Comparison of ENCODE assay signal across 14 mouse cellular contexts in genomic region chr10:81523142-81523541, GRCm38 (mm10). TPM values are rescaled to one million over a fixed set of nuclear protein-coding genes. Genes with fewer than 3 reads are reported as not detected.
DNase-seq lines count a peak whose midpoint lies in the region; ATAC-seq and TF ChIP-seq lines count a peak whose summit lies in the region.
"Had no signal": no experiment of that assay in that cellular context is flagged by ENCODE, and none has a peak within 500 bp of the region (broad histone marks: within the 10 kb centered on the region; RNA-seq: fewer than 3 reads in every experiment).

No protein-coding gene starts in this region.

- DNase-seq in heart, adult 8-10 months (ENCODE audit: low spot score) = no peak
- DNase-seq in spleen, adult 2 months (ENCODE audit: low read depth in 1 of 2, low spot score in 2 of 2) = no peak
- no peak for DNase-seq in spleen, adult 18-20 months
- no peak for DNase-seq in kidney, postnatal 4 days
- no peak for DNase-seq in right cerebral cortex, postnatal 25 days
- DNase-seq: cerebellum, adult 9-11 months; kidney, adult 18-20 months; right cerebral cortex, postnatal 14 days had no signal

- TF ChIP-seq POLR2A in spleen, adult 2 months (IDR thresholded peaks at IDR 0.05; ENCODE audit: low read depth, low read length) = no peak

- no peak for TF ChIP-seq CTCF in spleen, adult 2 months (IDR thresholded peaks at IDR 0.05; ENCODE audit: extremely low read depth, insufficient read depth, insufficient read length, insufficient replicate concordance)

- H3K36me3 ChIP-seq in heart, embryonic 12.5 days = no peaks in the 10 kb centered on the region
- H3K36me3 ChIP-seq in spleen, adult 2 months (ENCODE audit: control insufficient read depth, insufficient read depth, low read length) = no peaks in the 10 kb centered on the region
- no peaks in the 10 kb centered on the region for H3K36me3 ChIP-seq in intestine, embryonic 16.5 days (ENCODE audit: control insufficient read depth, insufficient read depth, low read length)
- no peaks in the 10 kb centered on the region for H3K36me3 ChIP-seq in forebrain, embryonic 15.5 days
- H3K36me3 ChIP-seq: embryonic facial prominence, embryonic 12.5 days; midbrain, embryonic 12.5 days; neural tube, embryonic 13.5 days had no signal

- ATAC-seq in heart, embryonic 12.5 days (ENCODE audit: insufficient number of reproducible peaks, low FRiP score) = no peak
- ATAC-seq in intestine, embryonic 16.5 days = no peak
- ATAC-seq in forebrain, embryonic 15.5 days (replicated peaks) = no peak

- no peaks in the 10 kb centered on the region for H3K27me3 ChIP-seq in heart, embryonic 12.5 days (replicated peaks)
- no peaks in the 10 kb centered on the region for H3K27me3 ChIP-seq in spleen, adult 2 months (ENCODE audit: control insufficient read depth, insufficient read depth, low read length)
- H3K27me3 ChIP-seq in intestine, embryonic 16.5 days (replicated peaks; ENCODE audit: control insufficient read depth, insufficient read depth, low read length) = no peaks in the 10 kb centered on the region
- 0 out of 2 replicates have a peak, but pooled peaks cover 3% of the 10 kb centered on the region for H3K27me3 ChIP-seq in forebrain, embryonic 15.5 days

- H3K9me3 ChIP-seq in heart, embryonic 12.5 days (replicated peaks) = no peaks in the 10 kb centered on the region
- H3K9me3 ChIP-seq in intestine, embryonic 16.5 days (ENCODE audit: control insufficient read depth, low read length) = no peaks in the 10 kb centered on the region
- no peaks in the 10 kb centered on the region for H3K9me3 ChIP-seq in forebrain, embryonic 15.5 days
- H3K9me3 ChIP-seq: embryonic facial prominence, embryonic 12.5 days; midbrain, embryonic 12.5 days; neural tube, embryonic 13.5 days had no signal

- WGBS in heart, embryonic 12.5 days = 62% methylated on average over 6 of the region's 6 CpGs
- WGBS in spleen, adult 2 months = 25% methylated on average over 6 of the region's 6 CpGs
- WGBS in intestine, embryonic 16.5 days = 72% methylated on average over 6 of the region's 6 CpGs
- WGBS in forebrain, embryonic 15.5 days = 79% methylated on average over 6 of the region's 6 CpGs

- H3K9ac ChIP-seq in heart, embryonic 12.5 days = no peak overlapping the region; the same call in 1 of the 2 replicates
- H3K9ac ChIP-seq in intestine, embryonic 16.5 days (ENCODE audit: low read depth, low read length) = 0 out of 2 replicates have a peak overlapping the region, but pooled peaks have one; percentile 51
- no peak overlapping the region for H3K9ac ChIP-seq in forebrain, embryonic 15.5 days (replicated peaks)
- H3K9ac ChIP-seq: embryonic facial prominence, embryonic 12.5 days; midbrain, embryonic 12.5 days; neural tube, embryonic 13.5 days had no signal

- peak overlapping the region; percentile 58 for H3K4me2 ChIP-seq in heart, embryonic 12.5 days
- 0 out of 2 replicates have a peak overlapping the region, but pooled peaks have one; percentile 6 for H3K4me2 ChIP-seq in intestine, embryonic 16.5 days (ENCODE audit: low read depth, low read length)
- H3K4me2 ChIP-seq in forebrain, embryonic 15.5 days (replicated peaks) = no peak overlapping the region
- H3K4me2 ChIP-seq: embryonic facial prominence, embryonic 12.5 days; midbrain, embryonic 12.5 days; neural tube, embryonic 13.5 days had no signal

- H3K4me1 ChIP-seq in heart, embryonic 12.5 days (replicated peaks) = peaks cover 20% of the 10 kb centered on the region
- H3K4me1 ChIP-seq in spleen, adult 2 months (ENCODE audit: control insufficient read depth, insufficient read depth, insufficient read length) = peaks cover 33% of the 10 kb centered on the region; the same call in 1 of the 2 replicates
- peaks cover 11% of the 10 kb centered on the region for H3K4me1 ChIP-seq in intestine, embryonic 16.5 days (ENCODE audit: control insufficient read depth, insufficient read depth, low read length)
- H3K4me1 ChIP-seq in forebrain, embryonic 15.5 days = no peaks in the 10 kb centered on the region
- H3K4me1 ChIP-seq: midbrain, embryonic 12.5 days; neural tube, embryonic 13.5 days had no signal

- H3K4me3 ChIP-seq in heart, embryonic 12.5 days = peak overlapping the region; percentile 28; the same call in 1 of the 2 replicates
- H3K4me3 ChIP-seq in spleen, adult 2 months (ENCODE audit: extremely low read depth, insufficient read depth, insufficient read length) = peak overlapping the region; percentile 54; the same call in 1 of the 2 replicates
- no peak overlapping the region for H3K4me3 ChIP-seq in intestine, embryonic 16.5 days (ENCODE audit: low read length)
- H3K4me3 ChIP-seq in forebrain, embryonic 15.5 days = no peak overlapping the region
- H3K4me3 ChIP-seq: embryonic facial prominence, embryonic 12.5 days; midbrain, embryonic 12.5 days; neural tube, embryonic 13.5 days had no signal

- no peak overlapping the region for H3K27ac ChIP-seq in heart, embryonic 12.5 days (ENCODE audit: poor library complexity, severe bottlenecking)
- peak overlapping the region; percentile 78 for H3K27ac ChIP-seq in spleen, adult 2 months (ENCODE audit: insufficient read depth, low read length)
- no peak overlapping the region for H3K27ac ChIP-seq in intestine, embryonic 16.5 days (ENCODE audit: low read length)
- no peak overlapping the region for H3K27ac ChIP-seq in forebrain, embryonic 15.5 days (replicated peaks)
- H3K27ac ChIP-seq: midbrain, embryonic 12.5 days; neural tube, embryonic 13.5 days had no signal

RNA-seq across cellular contexts. Expression of gene Gna15, which starts 0.9 kb away (rescaled TPM):
- polyA plus RNA-seq in heart, embryonic 12.5 days (2016; fragmentation: Nextera tagmentation; extraction: Ambion mirVana) = 1.9 and 2.3 TPM in 2 replicates
- under 1 TPM; 0.37 to 0.78 (median 0.54) TPM for total RNA-seq in heart, adult 8-10 months (2022)
- polyA plus RNA-seq in spleen, adult 2 months (2012; rRNA removed) = 14.8 and 15.1 TPM in 2 replicates
- 1.1 and 1.5 TPM in 2 replicates for polyA plus RNA-seq in intestine, embryonic 16.5 days (2015; fragmentation: Nextera tagmentation; extraction: Ambion mirVana)
- 0.57 and 0.84 TPM in 2 replicates for polyA plus RNA-seq in forebrain, embryonic 15.5 days (2015; fragmentation: Nextera tagmentation; extraction: Ambion mirVana)

RNA-seq across cellular contexts. Expression of gene Gna11, which starts 21.8 kb away (rescaled TPM):
- polyA plus RNA-seq in heart, embryonic 12.5 days (2016; fragmentation: Nextera tagmentation; extraction: Ambion mirVana) = 58.4 and 66.2 TPM in 2 replicates
- 10 to 100 TPM; 47.7 to 54.1 (median 50.9) TPM for total RNA-seq in heart, adult 8-10 months (2022)
- 33.8 and 38.9 TPM in 2 replicates for polyA plus RNA-seq in spleen, adult 2 months (2012; rRNA removed)
- polyA plus RNA-seq in intestine, embryonic 16.5 days (2015; fragmentation: Nextera tagmentation; extraction: Ambion mirVana) = 296 and 339 TPM in 2 replicates
- polyA plus RNA-seq in forebrain, embryonic 15.5 days (2015; fragmentation: Nextera tagmentation; extraction: Ambion mirVana) = 99.8 and 103 TPM in 2 replicates

RNA-seq across cellular contexts. Expression of gene S1pr4, which starts 23.2 kb away (rescaled TPM):
- polyA plus RNA-seq in heart, embryonic 12.5 days (2016; fragmentation: Nextera tagmentation; extraction: Ambion mirVana) = 0.42 and 0.52 TPM in 2 replicates
- 1 to 10 TPM in 2 of 4 experiments, under 1 TPM in 2; 0.88 to 1.4 (median 1.0) TPM for total RNA-seq in heart, adult 8-10 months (2022)
- polyA plus RNA-seq in spleen, adult 2 months (2012; rRNA removed) = 127 and 168 TPM in 2 replicates
- polyA plus RNA-seq in intestine, embryonic 16.5 days (2015; fragmentation: Nextera tagmentation; extraction: Ambion mirVana) = 0.86 and 0.99 TPM in 2 replicates
- polyA plus RNA-seq in forebrain, embryonic 15.5 days (2015; fragmentation: Nextera tagmentation; extraction: Ambion mirVana) = 0.69 and 0.73 TPM in 2 replicates

RNA-seq across cellular contexts. Expression of gene Ncln, which starts 26.9 kb away (rescaled TPM):
- polyA plus RNA-seq in heart, embryonic 12.5 days (2016; fragmentation: Nextera tagmentation; extraction: Ambion mirVana) = 54.9 and 60.2 TPM in 2 replicates
- total RNA-seq in heart, adult 8-10 months (2022) = 10 to 100 TPM; 48.7 to 72.7 (median 66.7) TPM
- 198 and 259 TPM in 2 replicates for polyA plus RNA-seq in spleen, adult 2 months (2012; rRNA removed)
- polyA plus RNA-seq in intestine, embryonic 16.5 days (2015; fragmentation: Nextera tagmentation; extraction: Ambion mirVana) = 126 and 137 TPM in 2 replicates
- polyA plus RNA-seq in forebrain, embryonic 15.5 days (2015; fragmentation: Nextera tagmentation; extraction: Ambion mirVana) = 60.3 and 65.0 TPM in 2 replicates

RNA-seq across cellular contexts. Expression of gene Aes, which starts 36.1 kb away (rescaled TPM):
- 636 and 677 TPM in 2 replicates for polyA plus RNA-seq in heart, embryonic 12.5 days (2016; fragmentation: Nextera tagmentation; extraction: Ambion mirVana)
- total RNA-seq in heart, adult 8-10 months (2022) = 1,000 to 10,000 TPM; 1,133 to 1,192 (median 1,173) TPM
- 702 and 1,172 TPM in 2 replicates for polyA plus RNA-seq in spleen, adult 2 months (2012; rRNA removed)
- 473 and 518 TPM in 2 replicates for polyA plus RNA-seq in intestine, embryonic 16.5 days (2015; fragmentation: Nextera tagmentation; extraction: Ambion mirVana)
- 665 and 705 TPM in 2 replicates for polyA plus RNA-seq in forebrain, embryonic 15.5 days (2015; fragmentation: Nextera tagmentation; extraction: Ambion mirVana)

Comparison
In these comparisons a context has a peak if more than half of its experiments do, and no peak if none do; other contexts are left out.
1. H3K4me3 ChIP-seq: peak in heart, embryonic 12.5 days (single experiment) and spleen, adult 2 months (single experiment); none in intestine, embryonic 16.5 days (single experiment) and forebrain, embryonic 15.5 days (single experiment).
2. RNA of gene S1pr4, which starts 23.2 kb away (polyA plus RNA-seq): 127 to 168 TPM in spleen, adult 2 months; 0.86 to 0.99 TPM in intestine, embryonic 16.5 days, 0.69 to 0.73 TPM in forebrain, embryonic 15.5 days and 0.42 to 0.52 TPM in heart, embryonic 12.5 days; every median in the first group is over 10 times any median in the second.